Mouse (Mus musculus) gastrocnemius, postnatal 10 days (tissue): ENCODE results near the gene Ssh2. TPM values are rescaled to one million over a fixed set of nuclear protein-coding genes. Genes with fewer than 3 reads are reported as not detected.

Experiments
- DNase-seq: peaks from one replicate; pipeline ENCODE4 v3.0.0; 2021; ENCODE audit warnings: mixed read lengths
- total RNA-seq, 2 experiments: library from RNA; stranded (reverse); gene quantifications; 2 replicates each; pipeline ENCODE4 v1.2.3; 2021

The Ssh2 gene
- total RNA-seq, 2 experiments from 2014 or later, result 37.3 to 37.6 TPM

DNA sequence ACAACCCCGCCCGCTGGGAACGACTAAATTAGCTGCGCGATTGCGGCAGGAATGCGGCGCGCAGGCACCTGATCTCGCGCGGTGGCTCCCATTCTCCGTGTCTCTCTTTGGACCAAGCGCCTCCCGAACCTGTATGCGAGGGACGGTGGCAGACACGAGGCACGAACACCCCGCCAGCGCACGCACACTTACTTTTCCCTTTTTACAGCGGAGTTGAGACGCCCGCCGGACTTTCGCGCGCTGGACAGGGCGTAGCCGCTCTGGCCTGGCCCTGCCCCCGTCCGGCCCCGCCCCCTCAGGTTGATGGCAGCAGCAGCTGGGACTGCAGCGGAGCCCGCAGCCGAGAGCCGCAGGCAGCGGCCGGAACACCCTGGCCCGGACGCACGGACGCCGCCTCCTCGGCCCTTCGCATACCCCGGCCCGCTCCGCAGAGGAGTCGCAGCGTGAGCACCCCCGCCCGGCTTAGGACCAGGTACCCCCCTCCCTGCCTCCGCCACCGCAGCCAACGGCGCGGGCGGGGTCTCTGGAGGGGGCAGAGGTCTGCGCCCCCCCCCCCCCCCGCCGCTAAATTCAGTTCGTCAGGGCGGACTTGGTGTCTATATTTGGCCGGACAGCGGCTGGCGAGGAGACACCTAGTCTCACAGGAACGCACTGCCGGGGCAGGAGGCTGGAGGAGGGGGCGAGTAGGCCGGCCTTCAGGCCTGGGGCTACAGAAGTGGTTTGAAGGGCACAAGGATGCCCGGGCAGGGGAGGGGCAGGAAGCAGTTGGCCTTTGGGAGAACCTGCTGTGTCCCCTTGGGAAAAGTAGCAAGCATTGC lies 246.4 kb downstream of the Ssh2 start, which contains the start of gene Coro6:
Gene Coro6 (plus strand): TSS at position 129 of the 818 bp plus-strand sequence.
- DNase-seq, result peak; percentile 87

DNA sequence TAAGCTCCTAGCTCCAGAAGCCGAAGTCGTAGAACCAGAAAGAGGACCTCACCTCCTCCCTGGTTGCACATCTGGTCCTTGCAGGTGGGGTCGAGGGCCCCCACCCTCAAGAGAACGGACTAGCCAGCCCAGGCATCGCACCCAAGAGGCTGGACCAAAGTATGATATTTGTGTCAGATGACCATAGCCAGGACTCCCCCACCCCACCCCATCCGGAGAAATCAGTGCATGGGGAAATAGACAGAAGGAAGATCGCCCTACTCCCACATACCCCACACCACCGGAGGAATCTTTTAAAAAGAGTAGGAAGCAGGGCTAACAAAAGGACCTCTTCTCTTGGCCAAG lies 247.0 kb downstream of the Ssh2 start:
- DNase-seq, result no peak

GRCm38 (mm10) chr11:77463786-77464185 lies 247.7 kb downstream of the Ssh2 start:
- no peak for DNase-seq

DNA sequence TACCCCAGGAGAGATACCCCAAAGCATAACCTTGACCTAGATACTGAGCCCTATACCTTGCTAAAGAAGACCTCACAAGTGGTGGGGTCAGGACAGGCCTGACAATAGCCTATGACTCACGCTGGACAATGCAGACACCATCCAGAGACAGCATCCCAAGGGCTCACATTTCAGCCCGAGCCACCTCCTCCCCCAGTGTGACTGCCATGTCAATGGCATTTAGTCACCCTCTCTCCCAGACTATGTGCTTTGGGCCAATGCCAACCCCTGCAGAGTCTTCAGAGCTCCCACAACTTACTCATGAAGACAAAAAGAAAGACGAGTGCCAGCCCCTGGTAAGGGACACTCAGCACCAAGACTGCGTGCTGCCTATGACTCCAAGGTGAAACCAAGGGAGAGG lies 248.6 kb downstream of the Ssh2 start:
- DNase-seq, result no peak

GRCm38 (mm10) chr11:77465111-77465510 lies 249.0 kb downstream of the Ssh2 start:
- DNase-seq, result no peak

DNA sequence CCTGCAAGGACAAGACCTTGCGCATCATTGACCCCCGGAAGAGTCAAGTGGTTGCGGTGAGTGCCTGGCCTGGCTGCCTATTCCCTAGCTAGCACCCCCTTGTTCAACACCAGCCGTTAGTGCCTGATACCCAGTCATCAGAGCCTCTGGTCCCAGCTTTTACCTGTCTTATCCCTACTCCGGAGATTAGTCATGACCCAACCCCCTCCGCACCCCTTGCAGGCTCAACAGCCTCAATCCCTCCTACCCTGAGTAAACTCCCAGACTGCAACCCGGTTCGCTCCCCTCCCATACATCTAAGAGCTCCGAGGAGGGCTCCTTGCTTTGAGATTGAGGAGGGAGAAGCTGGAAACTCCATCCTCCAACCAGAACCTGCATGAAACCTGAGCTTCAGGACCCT lies 250.5 kb downstream of the Ssh2 start:
- no peak for DNase-seq

DNA sequence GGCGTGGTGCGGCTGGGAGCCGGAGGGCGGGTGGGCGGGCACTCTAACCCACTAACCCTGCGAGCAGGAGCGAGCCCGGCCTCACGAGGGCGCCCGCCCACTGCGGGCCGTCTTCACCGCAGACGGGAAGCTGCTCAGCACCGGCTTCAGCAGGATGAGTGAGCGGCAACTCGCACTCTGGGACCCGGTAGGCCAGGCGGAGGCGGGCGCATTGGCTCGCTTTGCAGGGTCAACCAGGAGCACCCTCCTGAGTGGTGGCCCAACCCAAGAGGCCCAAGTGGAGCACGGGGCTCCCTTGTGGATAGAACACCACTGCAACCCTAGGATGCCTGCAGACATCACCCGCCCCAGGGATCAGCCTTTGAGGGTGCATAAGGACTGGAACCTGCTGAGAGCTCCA lies 251.1 kb downstream of the Ssh2 start:
- peak; percentile 75 for DNase-seq

DNA sequence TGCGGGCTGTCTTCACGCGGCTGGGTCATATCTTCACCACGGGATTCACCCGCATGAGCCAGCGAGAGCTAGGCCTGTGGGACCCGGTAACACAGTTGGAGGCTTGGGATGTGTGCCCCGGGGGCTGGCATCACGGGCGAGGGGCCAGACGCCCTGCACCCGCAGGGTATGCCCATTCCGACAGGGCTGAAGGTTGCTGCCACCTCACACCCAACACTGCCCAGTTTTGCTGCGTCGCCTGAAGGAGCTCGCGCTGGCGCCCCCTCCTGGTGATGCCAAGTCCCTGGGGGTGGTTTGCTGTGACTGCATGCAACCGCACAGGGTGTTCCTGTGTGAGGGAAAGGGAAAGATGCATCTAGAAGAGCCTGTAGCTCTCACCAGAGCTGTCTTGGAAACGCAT lies 251.7 kb downstream of the Ssh2 start:
- peak; percentile 83 for DNase-seq

DNA sequence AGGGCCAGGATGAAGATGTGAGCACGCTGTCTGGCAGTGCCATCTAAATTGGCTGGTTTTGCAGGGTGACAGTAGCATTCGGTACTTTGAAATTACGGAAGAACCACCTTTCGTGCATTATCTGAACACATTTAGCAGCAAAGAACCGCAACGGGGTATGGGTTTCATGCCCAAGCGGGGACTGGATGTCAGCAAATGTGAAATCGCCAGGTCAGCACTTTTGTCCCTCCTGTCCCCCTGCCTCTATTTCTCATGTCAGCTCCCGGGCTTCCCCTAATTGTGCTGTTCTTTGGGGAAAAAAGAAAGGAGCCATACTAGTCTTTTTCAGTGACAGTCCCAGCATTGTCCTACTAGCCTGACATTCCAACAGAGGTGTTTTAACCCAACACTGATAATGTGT lies 252.3 kb downstream of the Ssh2 start:
- no peak for DNase-seq

DNA sequence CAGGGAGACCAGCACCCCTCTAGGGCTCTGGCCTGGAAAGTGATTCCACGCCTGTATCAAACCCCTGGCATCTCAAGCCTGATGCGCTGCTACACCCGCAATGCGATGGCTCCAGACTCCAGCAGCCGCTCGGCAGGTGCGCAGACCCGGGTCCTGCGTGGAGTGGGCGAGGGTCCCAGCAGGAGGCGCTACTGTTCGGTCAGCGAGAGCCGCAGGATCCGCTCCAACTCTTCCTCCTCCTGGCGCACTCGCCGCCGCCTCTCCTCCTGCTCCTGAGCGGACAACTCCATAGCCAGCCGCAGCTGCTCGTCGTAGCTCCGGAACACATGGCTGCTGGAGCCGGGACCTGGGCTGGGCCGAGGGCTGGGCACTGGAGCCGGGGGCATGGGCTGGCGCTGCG lies 255.3 kb downstream of the Ssh2 start:
- no peak for DNase-seq

DNA sequence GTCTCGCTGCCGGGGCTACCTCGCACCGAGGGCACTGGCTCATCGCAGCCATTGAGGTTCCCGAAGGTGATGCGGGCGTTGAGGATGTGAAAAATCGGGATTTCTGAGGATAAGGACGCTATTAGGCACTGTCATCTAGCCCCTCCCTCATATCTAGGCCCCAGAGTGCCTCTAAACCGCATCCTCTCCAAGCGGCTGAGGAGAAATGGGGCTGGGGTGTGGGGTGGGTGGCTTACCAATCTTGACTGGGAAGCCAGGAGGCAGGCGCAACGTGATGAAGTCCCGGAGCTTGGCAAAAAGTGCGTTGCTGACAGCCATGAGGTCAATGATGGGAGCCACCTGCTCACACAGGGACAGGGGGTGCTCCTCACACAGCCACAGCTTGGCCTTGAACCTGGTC lies 256.7 kb downstream of the Ssh2 start:
- DNase-seq, result no peak

DNA sequence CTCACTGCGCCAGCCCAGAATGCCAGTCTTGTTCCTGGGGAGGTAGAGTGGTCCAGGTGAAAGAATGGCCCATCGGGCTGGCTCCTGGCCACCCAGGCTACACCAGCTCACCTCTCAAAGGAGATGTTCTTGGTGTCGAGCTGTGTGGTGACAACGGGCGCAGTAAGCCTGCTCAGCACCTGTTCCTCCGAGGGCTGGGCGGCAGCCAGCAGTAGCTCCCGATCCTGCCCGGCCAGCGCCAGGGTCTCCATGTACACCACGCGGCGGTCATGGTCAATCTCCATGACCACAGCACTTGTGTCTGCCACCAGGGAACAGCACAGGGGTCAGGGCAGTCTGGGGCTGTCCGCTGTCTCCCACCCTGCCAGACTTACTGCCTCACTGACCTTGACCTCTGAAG lies 260.1 kb downstream of the Ssh2 start:
- no peak for DNase-seq

DNA sequence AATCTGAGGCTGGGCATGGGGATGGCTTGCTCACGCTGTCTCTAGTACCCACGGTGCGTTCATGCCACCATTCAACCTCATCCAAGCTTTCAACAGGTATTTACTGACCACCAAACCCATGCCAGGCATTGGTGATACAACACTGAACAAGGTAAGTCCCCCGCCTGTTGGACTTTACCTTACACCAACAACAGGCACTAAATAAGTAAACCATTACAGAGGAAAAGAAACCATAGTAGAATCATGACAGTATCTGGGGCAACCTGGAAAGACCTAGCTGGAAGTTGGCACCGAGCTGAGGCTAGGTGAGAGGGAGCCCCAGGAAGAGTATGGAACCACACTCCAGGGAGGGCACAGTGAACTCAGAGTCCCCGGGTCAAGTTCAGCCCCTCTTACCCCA lies 260.8 kb downstream of the Ssh2 start:
- DNase-seq, result no peak

DNA sequence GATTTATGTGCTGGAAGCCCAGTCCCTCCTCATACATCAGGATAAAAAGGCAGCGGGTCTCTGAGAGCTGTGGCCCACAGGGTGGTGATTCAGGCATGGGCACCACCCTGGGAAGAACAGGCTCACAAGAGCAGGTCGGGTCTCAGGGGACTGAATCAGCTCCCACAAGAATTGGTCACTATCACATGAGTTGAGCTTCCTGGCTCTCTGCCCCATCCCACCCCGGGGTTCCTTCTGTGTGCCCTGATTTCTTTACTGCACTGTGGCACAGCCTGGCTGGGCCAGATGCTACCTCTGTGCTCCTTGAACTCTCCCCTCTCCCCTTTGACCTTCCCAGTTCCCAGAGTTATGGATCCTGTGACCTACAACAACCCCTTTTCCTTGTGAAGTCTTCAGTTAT lies 267.0 kb downstream of the Ssh2 start:
- DNase-seq, result peak; percentile 3

GRCm38 (mm10) chr11:77483510-77484255 lies 267.6 kb downstream of the Ssh2 start:
- no peak for DNase-seq

GRCm38 (mm10) chr11:77485229-77485628 lies 269.1 kb downstream of the Ssh2 start:
- no peak for DNase-seq

DNA sequence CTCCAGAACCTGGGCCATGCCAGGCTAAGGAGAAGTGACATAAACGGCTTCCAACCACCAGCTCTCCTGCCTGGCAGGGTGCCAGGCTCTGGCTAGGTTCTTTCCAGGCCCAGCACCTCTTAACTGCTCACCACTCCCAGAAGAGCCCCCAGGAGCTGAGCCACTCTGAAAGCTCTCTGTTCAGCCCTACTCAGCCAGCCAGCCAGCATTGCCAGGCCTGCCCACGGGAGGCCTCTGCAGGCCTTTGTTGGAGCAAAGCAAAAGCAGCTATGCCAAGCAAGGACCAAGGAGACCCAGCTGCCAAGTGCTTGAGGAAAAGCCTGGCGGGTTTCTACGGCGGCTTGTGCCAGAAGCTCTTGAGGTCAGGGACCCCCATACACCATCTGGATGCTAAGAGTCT lies 270.7 kb downstream of the Ssh2 start:
- DNase-seq, result no peak

- no peak for DNase-seq
These were observed 272.9 kb downstream of the Ssh2 start for GRCm38 (mm10) chr11:77488771-77489581.

DNA sequence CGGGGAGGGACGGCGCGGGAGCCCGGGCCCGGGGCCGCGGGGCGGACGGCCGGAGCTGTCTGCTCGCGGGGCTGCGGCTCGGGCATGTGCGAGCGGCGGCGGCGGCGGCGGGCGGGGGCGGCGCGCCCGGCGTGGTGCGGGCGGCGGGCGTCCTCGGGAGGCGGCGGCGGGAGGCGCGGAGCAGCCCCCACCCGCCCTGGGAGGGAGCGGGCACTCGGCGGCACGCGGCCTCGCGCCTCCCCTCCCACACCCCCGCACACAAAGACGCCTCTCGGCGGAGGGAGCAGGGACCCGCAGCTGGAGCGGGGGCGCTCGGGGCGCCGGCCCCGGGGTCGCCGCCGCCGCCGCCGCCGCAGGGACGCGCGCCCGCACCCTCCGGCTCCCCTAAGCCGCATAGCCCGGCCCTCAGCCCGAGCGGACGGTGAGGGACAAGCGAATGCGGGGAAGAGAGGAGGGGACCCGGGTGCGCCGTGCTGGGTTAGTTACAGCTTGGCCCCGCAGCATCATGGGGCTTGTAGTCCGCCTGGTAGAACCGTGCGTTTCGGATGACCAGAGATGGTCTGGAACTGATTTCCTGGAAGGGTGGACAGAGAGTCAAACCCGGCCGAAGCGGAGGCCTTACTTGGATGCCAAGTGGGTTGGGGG lies 273.6 kb downstream of the Ssh2 start, which contains the start of gene Ankrd13b:
Gene Ankrd13b (minus strand): TSS at position 88 of the 645 bp plus-strand sequence.
- peak; percentile 74 for DNase-seq

GRCm38 (mm10) chr11:77490451-77490850 lies 274.4 kb downstream of the Ssh2 start:
- DNase-seq, result no peak

- peak; percentile 92 for DNase-seq
These were observed 275.0 kb downstream of the Ssh2 start for GRCm38 (mm10) chr11:77491123-77491501.
